Mouse (Mus musculus): ENCODE results near the gene Ctbp2. TPM values are rescaled to one million over a fixed set of nuclear protein-coding genes. Genes with fewer than 3 reads are reported as not detected.

Ctbp2 gene
- polyA plus RNA-seq, 2 experiments = 7.3 to 8.4 TPM

DNA sequence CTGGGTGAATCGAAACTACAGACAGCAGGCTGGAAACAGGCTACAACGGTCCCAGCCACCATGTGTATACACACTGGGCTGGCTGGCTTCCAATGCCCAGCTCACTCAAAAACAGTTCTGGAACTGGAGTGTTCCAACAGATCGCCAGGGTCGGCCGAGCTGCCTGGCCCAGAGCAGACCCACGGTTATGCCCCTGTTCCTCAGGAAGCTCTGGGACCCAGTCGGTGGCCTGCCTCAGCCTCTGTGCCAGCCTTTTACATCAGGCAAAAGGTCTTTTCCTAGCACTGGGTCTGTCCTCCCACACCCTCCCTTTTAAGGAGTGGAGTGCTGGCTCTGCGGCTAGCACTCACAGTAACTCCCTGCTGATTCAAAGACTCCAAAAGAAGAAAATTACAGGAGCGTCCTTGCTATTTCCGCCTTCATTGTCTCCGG lies 35.3 kb downstream of the Ctbp2 start:
- DNase-seq (ENCODE audit: low read depth in 3 of 3, low spot score in 3 of 3) = no peak
- Histone ChIP-seq H3K9me3 (ENCODE audit: control insufficient read depth, low read length) (no peaks in the 10 kb centered on the region), H3K36me3 (replicated peaks; ENCODE audit: control insufficient read depth, insufficient read depth, low read depth) (no peaks in the 10 kb centered on the region), H3K4me1 (replicated peaks; ENCODE audit: control insufficient read depth in 2 of 2, insufficient read depth in 2 of 2, low read length in 1 of 2) (peaks cover 0 to 10% of the 10 kb centered on the region in 2 experiments; a peak in 2 of 4 replicates), H3K27me3 (ENCODE audit: control insufficient read depth, insufficient read depth, low read length) (no peaks in the 10 kb centered on the region), H3K4me3 (ENCODE audit: insufficient read depth in 1 of 2, low read depth in 2 of 2, low read length in 2 of 2) (no peak overlapping the region), H3K4me2 (ENCODE audit: low read depth) (no peak overlapping the region), H3K9ac (replicated peaks) (no peak overlapping the region), H3K27ac (no peak overlapping the region)
- WGBS (ENCODE audit: insufficient replicate concordance) = 63% methylated on average over 11 of the region's 11 CpGs
- TF ChIP-seq EP300 (IDR thresholded peaks at IDR 0.05; ENCODE audit: low read depth) = no peak
- no peak for TF ChIP-seq CTCF (IDR thresholded peaks at IDR 0.05; ENCODE audit: low read depth)
- ATAC-seq (ENCODE audit: insufficient read depth) = no peak

DNA sequence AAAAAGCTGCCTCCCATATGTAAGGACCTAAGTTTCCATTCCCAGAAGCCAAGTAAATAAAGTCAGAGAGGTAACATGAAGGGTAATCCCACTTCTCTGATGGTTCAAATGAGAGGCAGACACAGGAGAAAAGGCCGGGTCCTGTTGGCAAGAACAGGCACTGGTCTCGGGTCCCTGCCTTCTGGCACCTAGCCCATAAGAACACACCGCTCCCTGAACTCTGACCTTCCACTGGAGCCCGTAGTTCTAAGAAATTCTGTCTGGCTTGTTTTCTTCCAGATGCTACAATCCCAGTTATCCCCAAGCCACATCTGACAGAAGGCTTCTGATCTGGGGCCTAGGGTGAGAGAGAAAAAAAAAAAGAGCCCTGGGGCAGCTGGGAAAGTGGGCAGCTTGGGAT lies 35.7 kb downstream of the Ctbp2 start:
- peaks cover 0 to 10% of the 10 kb centered on the region in 2 experiments; a peak in 2 of 4 replicates for H3K4me1 ChIP-seq (replicated peaks; ENCODE audit: control insufficient read depth in 2 of 2, insufficient read depth in 2 of 2, low read length in 1 of 2)
- H3K9ac ChIP-seq (replicated peaks) = no peak overlapping the region
- H3K36me3 ChIP-seq (replicated peaks; ENCODE audit: control insufficient read depth, insufficient read depth, low read depth) = no peaks in the 10 kb centered on the region
- TF ChIP-seq EP300 (IDR thresholded peaks at IDR 0.05; ENCODE audit: low read depth) (no peak), CTCF (IDR thresholded peaks at IDR 0.05; ENCODE audit: low read depth) (no peak)
- no peaks in the 10 kb centered on the region for H3K27me3 ChIP-seq (ENCODE audit: control insufficient read depth, insufficient read depth, low read length)
- 78% methylated on average over 4 of the region's 4 CpGs for whole genome bisulfite sequencing (ENCODE audit: insufficient replicate concordance)
- no peaks in the 10 kb centered on the region for H3K9me3 ChIP-seq (ENCODE audit: control insufficient read depth, low read length)
- H3K27ac ChIP-seq = no peak overlapping the region
- ATAC-seq (ENCODE audit: insufficient read depth) (no peak), DNase-seq (ENCODE audit: low read depth in 3 of 3, low spot score in 3 of 3) (no peak)
- no peak overlapping the region for H3K4me2 ChIP-seq (ENCODE audit: low read depth)
- no peak overlapping the region for H3K4me3 ChIP-seq (ENCODE audit: insufficient read depth in 1 of 2, low read depth in 2 of 2, low read length in 2 of 2)

DNA sequence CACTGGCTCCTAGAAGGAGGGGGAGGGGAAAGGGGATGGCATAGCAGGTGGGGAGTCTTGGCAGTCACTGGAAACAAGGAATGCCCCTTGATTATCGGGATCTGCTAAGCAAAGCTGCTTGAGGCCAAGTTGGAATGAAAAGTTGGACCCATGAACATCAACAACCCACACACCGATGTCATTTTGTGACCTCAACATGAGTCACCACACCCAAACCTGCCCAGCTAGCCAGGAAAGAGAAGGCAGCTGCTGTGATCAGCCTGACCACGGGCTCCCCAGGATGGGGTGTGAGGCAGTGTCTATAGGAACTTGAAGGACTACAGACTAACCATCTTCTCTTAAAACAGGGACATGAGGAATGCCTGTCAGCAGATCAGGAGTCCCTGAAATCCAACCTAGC lies 38.7 kb downstream of the Ctbp2 start:
- peaks cover 0 to 4% of the 10 kb centered on the region in 2 experiments; a peak in 2 of 4 replicates for H3K4me1 ChIP-seq (replicated peaks; ENCODE audit: control insufficient read depth in 2 of 2, insufficient read depth in 2 of 2, low read length in 1 of 2)
- H3K36me3 ChIP-seq (replicated peaks; ENCODE audit: control insufficient read depth, insufficient read depth, low read depth) = no peaks in the 10 kb centered on the region
- WGBS (ENCODE audit: insufficient replicate concordance) = 58% methylated on average over 3 of the region's 3 CpGs
- no peaks in the 10 kb centered on the region for H3K27me3 ChIP-seq (ENCODE audit: control insufficient read depth, insufficient read depth, low read length)
- no peak overlapping the region for H3K4me3 ChIP-seq (ENCODE audit: insufficient read depth in 1 of 2, low read depth in 2 of 2, low read length in 2 of 2)
- TF ChIP-seq EP300 (IDR thresholded peaks at IDR 0.05; ENCODE audit: low read depth) (no peak), CTCF (IDR thresholded peaks at IDR 0.05; ENCODE audit: low read depth) (no peak)
- H3K4me2 ChIP-seq (ENCODE audit: low read depth) = no peak overlapping the region
- ATAC-seq (ENCODE audit: insufficient read depth) (no peak), DNase-seq (ENCODE audit: low read depth in 3 of 3, low spot score in 3 of 3) (no peak)
- H3K9me3 ChIP-seq (ENCODE audit: control insufficient read depth, low read length) = no peaks in the 10 kb centered on the region
- H3K9ac ChIP-seq (replicated peaks) = no peak overlapping the region
- H3K27ac ChIP-seq = no peak overlapping the region

DNA sequence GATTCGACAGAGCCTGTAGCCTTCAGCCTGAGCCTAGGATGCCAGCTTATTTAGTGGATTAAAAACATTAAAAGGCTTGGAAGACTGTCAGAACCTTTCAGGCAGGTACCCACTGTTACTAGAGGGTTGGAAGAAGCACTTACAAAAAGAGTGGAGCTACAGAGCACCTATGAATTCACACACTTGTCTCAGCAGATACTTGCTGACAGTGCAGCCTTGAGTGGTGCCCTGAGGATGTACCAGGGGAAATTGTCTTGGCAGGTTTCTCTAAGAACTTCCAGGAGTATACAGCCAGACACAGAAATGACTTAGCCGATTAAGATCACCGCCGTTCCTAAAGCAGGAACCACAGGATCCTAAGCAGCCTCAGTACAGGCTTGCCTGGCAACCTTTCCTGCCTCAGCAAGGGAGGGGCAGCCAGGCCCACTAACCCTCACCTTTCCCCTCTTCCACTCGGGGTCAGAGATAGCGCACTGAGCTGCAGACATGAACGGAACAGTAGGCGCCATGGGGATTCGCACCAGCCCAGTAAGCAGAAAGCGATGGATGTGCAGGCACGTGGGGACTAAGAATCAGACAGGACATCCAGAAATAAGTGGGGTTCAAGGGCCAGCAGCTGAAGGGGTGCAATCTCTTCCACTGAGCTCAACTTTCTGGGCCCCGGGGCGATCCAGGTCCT lies 40.1 kb downstream of the Ctbp2 start:
- Histone ChIP-seq H3K27me3 (ENCODE audit: control insufficient read depth, insufficient read depth, low read length) (no peaks in the 10 kb centered on the region), H3K36me3 (replicated peaks; ENCODE audit: control insufficient read depth, insufficient read depth, low read depth) (no peaks in the 10 kb centered on the region), H3K4me3 (ENCODE audit: insufficient read depth in 1 of 2, low read depth in 2 of 2, low read length in 2 of 2) (no peak overlapping the region), H3K9ac (replicated peaks) (no peak overlapping the region), H3K9me3 (ENCODE audit: control insufficient read depth, low read length) (no peaks in the 10 kb centered on the region), H3K4me1 (replicated peaks; ENCODE audit: control insufficient read depth in 2 of 2, insufficient read depth in 2 of 2, low read length in 1 of 2) (no peaks in the 10 kb centered on the region; a peak in 1 of 4 replicates), H3K27ac (no peak overlapping the region), H3K4me2 (ENCODE audit: low read depth) (no peak overlapping the region)
- TF ChIP-seq CTCF (IDR thresholded peaks at IDR 0.05; ENCODE audit: low read depth) = no peak
- no peak for TF ChIP-seq EP300 (IDR thresholded peaks at IDR 0.05; ENCODE audit: low read depth)
- ATAC-seq (ENCODE audit: insufficient read depth) (no peak), DNase-seq (ENCODE audit: low read depth in 3 of 3, low spot score in 3 of 3) (no peak)
- 68% methylated on average over 13 of the region's 13 CpGs for WGBS (ENCODE audit: insufficient replicate concordance)

DNA sequence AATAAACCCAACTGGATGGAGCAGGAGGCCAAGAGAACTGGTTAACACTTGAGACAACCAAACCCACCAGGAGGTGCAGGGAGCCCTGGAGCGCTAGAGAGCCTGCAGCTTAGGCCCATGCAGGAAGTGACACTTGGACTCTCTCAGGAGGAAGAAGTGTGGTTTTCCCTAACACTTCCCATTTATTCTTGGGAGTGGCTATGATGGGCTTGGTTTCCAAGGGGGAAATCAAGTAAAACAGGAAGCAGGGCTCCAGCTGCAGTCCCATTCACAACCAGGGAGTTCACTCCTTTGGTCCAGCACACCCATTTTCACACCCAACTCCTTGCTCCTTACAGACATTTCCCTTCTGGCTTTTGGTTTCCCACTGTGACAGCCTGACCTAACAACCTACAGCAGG lies 45.2 kb downstream of the Ctbp2 start:
- no peak for TF ChIP-seq CTCF (IDR thresholded peaks at IDR 0.05; ENCODE audit: low read depth)
- TF ChIP-seq EP300 (IDR thresholded peaks at IDR 0.05; ENCODE audit: low read depth) = no peak
- ATAC-seq (ENCODE audit: insufficient read depth) (no peak), DNase-seq (ENCODE audit: low read depth in 3 of 3, low spot score in 3 of 3) (no peak)
- Histone ChIP-seq H3K4me2 (ENCODE audit: low read depth) (no peak overlapping the region), H3K9me3 (ENCODE audit: control insufficient read depth, low read length) (no peaks in the 10 kb centered on the region), H3K27me3 (ENCODE audit: control insufficient read depth, insufficient read depth, low read length) (no peaks in the 10 kb centered on the region), H3K36me3 (replicated peaks; ENCODE audit: control insufficient read depth, insufficient read depth, low read depth) (no peaks in the 10 kb centered on the region), H3K27ac (no peak overlapping the region), H3K4me1 (replicated peaks; ENCODE audit: control insufficient read depth in 2 of 2, insufficient read depth in 2 of 2, low read length in 1 of 2) (no peaks in the 10 kb centered on the region; a peak in 1 of 4 replicates), H3K4me3 (ENCODE audit: insufficient read depth in 1 of 2, low read depth in 2 of 2, low read length in 2 of 2) (no peak overlapping the region), H3K9ac (replicated peaks) (no peak overlapping the region)
- WGBS (ENCODE audit: insufficient replicate concordance) = 77% methylated on average over 1 of the region's 1 CpGs
